Mouse (Mus musculus) MEL (cell line): Measurements from ENCODE around the gene Ddx4. TPM values are rescaled to one million over a fixed set of nuclear protein-coding genes. Genes with fewer than 3 reads are reported as not detected.

Experiments
- polyA plus RNA-seq, 2 experiments: library from polyadenylated mRNA; stranded (reverse) in 1 of 2; unstranded in 1 of 2; fragments of >175 nt in 1 of 2; fragments of >200 nt in 1 of 2; gene quantifications; 2 replicates each; pipeline versions ENCODE4 v1.2.1 to v1.2.4; 2012; ENCODE audit warnings: low replicate concordance in 2 of 2, low read depth in 1 of 2; ENCODE audit not compliant: insufficient read length in 2 of 2, insufficient read depth in 1 of 2, missing spikeins in 1 of 2
- total RNA-seq: library from RNA; depleted of rRNA; stranded (reverse); fragments of 300-350 nt; gene quantifications from 2 replicates; pipeline ENCODE4 v1.2.3, GENCODE M21; 2012; rRNA removed

The Ddx4 gene
- total and polyA plus RNA-seq, 3 experiments: 0.31 to 1.3 TPM; not detected in 1

Other genes starting within 250 kb of the Ddx4 start
- gene Il6st, start 188.4 kb downstream of the Ddx4 start, total RNA-seq: 1.7 TPM in 2 replicates
- 1 to 10 TPM in 1 of 2 experiments, not detected in 1; 3.7 TPM for gene Il6st, start 188.4 kb downstream of the Ddx4 start, polyA plus RNA-seq
- gene Il31ra, start 58.1 kb downstream of the Ddx4 start, total RNA-seq: 2.1 and 2.2 TPM in 2 replicates
- gene Il31ra, start 58.1 kb downstream of the Ddx4 start, polyA plus RNA-seq: 1 to 10 TPM in 1 of 2 experiments, not detected in 1; 2.1 TPM
- 11.9 and 14.1 TPM in 2 replicates for gene Slc38a9, start 8.3 kb upstream of the Ddx4 start, total RNA-seq
- gene Slc38a9, start 8.3 kb upstream of the Ddx4 start, polyA plus RNA-seq: 10 to 100 TPM in 1 of 2 experiments, not detected in 1; 10.8 TPM
- gene Plpp1, start 148.3 kb upstream of the Ddx4 start, total RNA-seq: 0.10 and 0.12 TPM in 2 replicates
- under 1 TPM in 1 of 2 experiments, not detected in 1; 0.15 TPM for gene Plpp1, start 148.3 kb upstream of the Ddx4 start, polyA plus RNA-seq